Mouse (Mus musculus) kidney, embryonic 16.5 days (tissue): Measurements from ENCODE around the gene Txndc8. TPM values are rescaled to one million over a fixed set of nuclear protein-coding genes. Genes with fewer than 3 reads are reported as not detected.

Experiments used
- ATAC-seq: fragments of 200-750 bp; cut with Nextera tagmentation; 2 replicates; pipeline ENCODE4 v1.8.0; 2017; ENCODE audit warnings: moderate TSS enrichment; ENCODE audit not compliant: low FRiP score, low TSS enrichment
- H3K27ac ChIP-seq: fragments of 300-500 bp; sonication (generic); 2 replicates; pipeline ENCODE4 v1.5.1; 2014; ENCODE audit warnings: low read length
- H3K27me3 ChIP-seq: fragments of 300-500 bp; sonication (generic); 2 replicates; pipeline ENCODE4 v1.6.1; 2014; ENCODE audit warnings: low read length, control low read depth, mixed read lengths; ENCODE audit not compliant: insufficient read depth
- H3K36me3 ChIP-seq: fragments of 300-500 bp; sonication (generic); 2 replicates; pipeline ENCODE4 v1.6.1; 2014; ENCODE audit warnings: low read length, control low read depth, mixed read lengths; ENCODE audit not compliant: insufficient read depth
- H3K4me1 ChIP-seq: fragments of 300-500 bp; sonication (generic); 2 replicates; pipeline ENCODE4 v1.6.1; 2014; ENCODE audit warnings: low read length, control low read depth, mixed read lengths; ENCODE audit not compliant: insufficient read depth
- H3K4me2 ChIP-seq: fragments of 300-500 bp; sonication (generic); replicated peaks from 2 replicates; pipeline ENCODE4 v1.6.1; 2014; ENCODE audit warnings: low read depth, low read length
- H3K4me3 ChIP-seq: fragments of 300-500 bp; sonication (generic); 2 replicates; pipeline ENCODE4 v1.5.1; 2014; ENCODE audit warnings: mild to moderate bottlenecking, low read length
- H3K9ac ChIP-seq: fragments of 300-500 bp; sonication (generic); replicated peaks from 2 replicates; pipeline ENCODE4 v1.6.1; 2014; ENCODE audit warnings: low read length
- H3K9me3 ChIP-seq: fragments of 300-500 bp; sonication (generic); 2 replicates; pipeline ENCODE4 v1.6.1; 2016; ENCODE audit warnings: low read length, control low read depth
- WGBS: fragments of 180-500 bp; shearing (Covaris S2); extraction: QIAGEN DNeasy Blood & Tissue Kit; methylation state at CpG from one replicate; pipeline ENCODE4 v1.1.7; 2014; 5-methylcytosine and 5-hydroxymethylcytosine counted together
- polyA plus RNA-seq: library from polyadenylated mRNA; unstranded; fragments of >200 nt; fragmentation: Nextera tagmentation; extraction: Ambion mirVana; gene quantifications from 2 replicates; pipeline ENCODE4 v1.2.1, GENCODE M21; 2015

Txndc8 gene
- polyA plus RNA-seq, 1 experiment from 2014 or later, result not detected

DNA sequence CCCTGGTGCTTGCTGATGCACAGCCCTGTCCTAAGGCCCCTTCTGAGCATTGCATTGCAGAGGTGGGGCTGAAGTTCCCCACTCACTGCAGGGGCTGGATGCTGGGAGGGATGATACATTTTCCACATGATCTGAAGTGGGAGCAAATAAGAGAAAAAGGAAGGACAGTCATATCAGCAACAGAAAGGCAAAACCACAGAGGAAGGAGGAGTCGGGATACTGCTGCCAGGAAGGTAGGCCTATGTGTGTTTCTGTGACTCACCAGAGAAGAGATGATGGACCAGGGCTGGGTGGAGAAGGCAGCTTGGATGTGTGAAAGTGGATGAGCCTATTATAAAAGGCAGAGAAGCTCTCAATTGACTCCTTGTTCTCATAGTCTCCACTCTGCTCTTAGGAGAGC is 23.8 kb upstream of the Txndc8 start:
- Histone ChIP-seq H3K9ac (no peak overlapping the region), H3K4me3 (no peak overlapping the region)
- ATAC-seq, result no peak

DNA sequence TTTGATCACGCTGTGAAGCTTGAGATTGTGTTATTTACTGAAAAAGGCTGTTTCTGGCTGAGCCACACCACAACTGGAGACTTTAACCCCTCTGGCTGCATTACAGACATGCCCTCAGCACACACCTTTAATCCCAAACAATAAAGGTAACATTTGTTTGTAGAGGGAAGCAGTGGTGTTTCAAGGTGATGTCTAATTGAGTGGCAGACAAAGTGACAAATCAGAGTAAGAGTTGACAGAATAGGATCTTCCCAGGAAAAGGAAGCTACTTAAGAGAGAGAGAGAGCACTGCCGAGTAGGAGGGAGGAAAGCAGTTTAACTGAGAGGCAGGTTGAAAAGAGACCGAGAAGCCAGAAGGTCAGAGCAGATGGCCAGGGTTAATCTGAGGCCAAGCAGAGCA is 5.4 kb downstream of the Txndc8 start:
- H3K4me3 ChIP-seq, result no peak overlapping the region
- H3K27ac ChIP-seq, result no peak overlapping the region
- ATAC-seq, result no peak
- no peaks in the 10 kb centered on the region for H3K4me1 ChIP-seq
- no peaks in the 10 kb centered on the region for H3K9me3 ChIP-seq
- 60% methylated on average over 3 of the region's 3 CpGs for WGBS
- no peak overlapping the region for H3K9ac ChIP-seq
- H3K36me3 ChIP-seq, result no peaks in the 10 kb centered on the region
- no peaks in the 10 kb centered on the region for H3K27me3 ChIP-seq
- H3K4me2 ChIP-seq, result no peak overlapping the region

More for the DNA sequence above, 23.8 kb upstream of the Txndc8 start:
- WGBS, result 83% methylated on average over 1 of the region's 1 CpGs
- H3K4me1 ChIP-seq, result no peaks in the 10 kb centered on the region
- H3K4me2 ChIP-seq, result no peak overlapping the region
- H3K36me3 ChIP-seq, result no peaks in the 10 kb centered on the region
- no peaks in the 10 kb centered on the region for H3K27me3 ChIP-seq
- no peak overlapping the region for H3K27ac ChIP-seq
- H3K9me3 ChIP-seq, result peaks cover 7% of the 10 kb centered on the region; the same call in 1 of the 2 replicates

GRCm38 (mm10) chr4:57991425-57991824 is 17.5 kb downstream of the Txndc8 start:
- Histone ChIP-seq H3K27ac (no peak overlapping the region), H3K9ac (no peak overlapping the region), H3K27me3 (no peaks in the 10 kb centered on the region), H3K4me3 (no peak overlapping the region), H3K4me1 (no peaks in the 10 kb centered on the region), H3K9me3 (no peaks in the 10 kb centered on the region), H3K4me2 (no peak overlapping the region), H3K36me3 (no peaks in the 10 kb centered on the region)
- no peak for ATAC-seq
- WGBS, result 91% methylated on average over 1 of the region's 1 CpGs

GRCm38 (mm10) chr4:57974400-57975117 is 34.4 kb downstream of the Txndc8 start:
- H3K4me3 ChIP-seq, result no peak overlapping the region
- H3K27me3 ChIP-seq, result no peaks in the 10 kb centered on the region
- 90% methylated on average over 6 of the region's 6 CpGs for WGBS
- no peaks in the 10 kb centered on the region for H3K4me1 ChIP-seq
- ATAC-seq, result no peak
- H3K9me3 ChIP-seq, result no peaks in the 10 kb centered on the region
- no peak overlapping the region for H3K4me2 ChIP-seq
- no peaks in the 10 kb centered on the region for H3K36me3 ChIP-seq
- H3K27ac ChIP-seq, result no peak overlapping the region
- H3K9ac ChIP-seq, result no peak overlapping the region

DNA sequence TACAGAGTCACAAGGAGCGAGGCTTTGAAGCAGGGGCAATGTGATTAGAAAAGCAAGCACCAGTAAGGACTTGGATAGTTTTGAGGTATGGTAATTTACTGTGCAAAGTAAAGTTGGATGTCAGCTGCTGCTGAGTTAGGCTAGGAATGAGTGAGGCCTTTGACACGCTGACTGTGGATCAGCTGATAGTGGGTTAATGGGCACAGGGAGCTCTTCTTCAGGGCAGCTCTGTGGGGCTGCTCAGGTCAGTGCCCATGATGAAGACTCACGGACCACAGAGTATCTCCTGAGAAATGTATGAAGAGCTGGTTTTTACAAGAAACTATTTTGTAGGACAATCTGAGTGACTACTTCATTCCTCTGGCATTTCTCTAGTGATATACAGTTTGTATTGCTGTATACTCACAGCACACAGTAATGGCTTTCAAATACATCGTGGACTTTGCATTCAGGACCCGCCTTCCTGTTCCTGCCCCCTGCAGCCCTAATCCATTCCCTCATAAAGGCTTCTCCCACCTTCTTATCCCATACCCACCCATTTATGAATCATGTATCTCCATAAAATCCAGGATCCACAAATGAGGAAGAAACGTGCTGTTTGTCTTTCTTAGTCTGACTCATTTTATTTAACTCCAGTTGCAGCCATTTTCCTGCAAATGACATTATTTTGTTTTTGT is 35.2 kb downstream of the Txndc8 start:
- Histone ChIP-seq H3K9ac (no peak overlapping the region), H3K9me3 (no peaks in the 10 kb centered on the region), H3K4me2 (no peak overlapping the region), H3K27ac (no peak overlapping the region), H3K4me1 (no peaks in the 10 kb centered on the region), H3K4me3 (no peak overlapping the region), H3K36me3 (no peaks in the 10 kb centered on the region), H3K27me3 (no peaks in the 10 kb centered on the region)
- no peak for ATAC-seq
- WGBS, result 82% methylated on average over 6 of the region's 6 CpGs

- no peaks in the 10 kb centered on the region for H3K36me3 ChIP-seq
- no peaks in the 10 kb centered on the region for H3K27me3 ChIP-seq
- H3K27ac ChIP-seq, result no peak overlapping the region
- no peaks in the 10 kb centered on the region for H3K9me3 ChIP-seq
- no peaks in the 10 kb centered on the region for H3K4me1 ChIP-seq
- H3K4me2 ChIP-seq, result no peak overlapping the region
- no peak for ATAC-seq
- H3K9ac ChIP-seq, result no peak overlapping the region
- H3K4me3 ChIP-seq, result no peak overlapping the region
These were observed 38.6 kb downstream of the Txndc8 start for GRCm38 (mm10) chr4:57970285-57970684.

DNA sequence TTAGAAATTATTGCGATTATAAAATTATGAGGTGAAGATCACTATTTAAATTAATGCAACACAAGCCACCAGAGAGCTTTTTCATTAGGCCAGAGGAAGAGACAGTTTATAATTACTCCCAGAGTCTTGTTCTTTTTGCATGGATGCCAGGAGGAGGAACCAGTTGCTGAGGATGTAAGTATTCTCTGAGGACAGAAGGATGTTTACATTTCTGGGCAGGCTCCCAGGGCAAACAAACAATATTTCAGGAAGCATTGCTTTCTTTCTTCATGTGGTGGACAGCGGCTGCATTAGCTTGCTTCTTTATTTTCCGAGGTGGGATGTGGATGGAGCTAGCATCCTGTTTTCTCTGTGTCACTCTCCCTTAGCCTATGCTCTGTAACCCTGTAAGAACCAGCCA is 41.7 kb downstream of the Txndc8 start:
- whole genome bisulfite sequencing, result 53% methylated on average over 3 of the region's 3 CpGs
- Histone ChIP-seq H3K27me3 (no peaks in the 10 kb centered on the region), H3K9ac (no peak overlapping the region), H3K4me2 (no peak overlapping the region), H3K4me1 (no peaks in the 10 kb centered on the region), H3K9me3 (no peaks in the 10 kb centered on the region), H3K36me3 (no peaks in the 10 kb centered on the region), H3K27ac (no peak overlapping the region), H3K4me3 (no peak overlapping the region)
- no peak for ATAC-seq

DNA sequence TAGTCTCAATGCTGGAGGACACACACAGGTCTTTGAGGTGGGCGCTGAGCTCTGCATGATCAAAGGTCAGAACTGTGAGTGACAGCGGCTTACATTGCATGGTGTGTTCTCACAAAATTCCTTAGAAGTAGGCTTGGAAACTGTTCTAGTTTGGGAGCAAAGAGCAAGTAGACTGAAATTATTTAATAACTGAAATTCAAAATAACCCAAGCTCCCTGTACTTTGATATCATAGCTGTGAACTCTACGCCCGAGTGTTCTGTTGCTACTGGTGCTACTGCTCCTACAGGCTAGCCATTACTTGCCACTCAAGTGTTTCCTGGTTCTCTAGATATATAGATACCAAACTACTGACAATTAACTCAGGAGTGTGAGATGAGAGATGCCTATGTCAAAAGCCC is 43.4 kb downstream of the Txndc8 start:
- H3K4me2 ChIP-seq, result no peak overlapping the region
- H3K36me3 ChIP-seq, result no peaks in the 10 kb centered on the region
- no peaks in the 10 kb centered on the region for H3K9me3 ChIP-seq
- ATAC-seq, result no peak
- no peaks in the 10 kb centered on the region for H3K27me3 ChIP-seq
- H3K9ac ChIP-seq, result no peak overlapping the region
- H3K4me1 ChIP-seq, result no peaks in the 10 kb centered on the region
- WGBS, result 92% methylated on average over 4 of the region's 4 CpGs
- H3K4me3 ChIP-seq, result no peak overlapping the region
- H3K27ac ChIP-seq, result no peak overlapping the region

DNA sequence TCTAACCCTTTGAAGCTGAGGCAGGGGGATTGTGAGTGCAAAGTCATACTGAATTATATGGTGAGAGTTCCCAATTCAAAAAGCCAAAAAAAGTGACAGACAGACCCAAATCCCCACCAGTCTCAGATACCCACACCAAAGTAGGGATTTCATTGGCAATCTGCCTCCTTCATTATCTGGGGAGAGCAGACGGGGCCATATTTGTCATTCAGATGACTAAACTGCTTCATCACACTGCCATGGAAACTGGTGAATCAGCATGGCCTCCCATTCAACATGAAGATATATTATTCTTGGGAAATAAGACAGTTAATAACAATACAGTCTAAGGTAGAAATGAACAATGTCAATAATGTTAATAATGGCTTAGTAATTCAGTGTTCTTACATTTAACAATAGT is 44.8 kb downstream of the Txndc8 start:
- no peak for ATAC-seq
- H3K9me3 ChIP-seq, result no peaks in the 10 kb centered on the region

DNA sequence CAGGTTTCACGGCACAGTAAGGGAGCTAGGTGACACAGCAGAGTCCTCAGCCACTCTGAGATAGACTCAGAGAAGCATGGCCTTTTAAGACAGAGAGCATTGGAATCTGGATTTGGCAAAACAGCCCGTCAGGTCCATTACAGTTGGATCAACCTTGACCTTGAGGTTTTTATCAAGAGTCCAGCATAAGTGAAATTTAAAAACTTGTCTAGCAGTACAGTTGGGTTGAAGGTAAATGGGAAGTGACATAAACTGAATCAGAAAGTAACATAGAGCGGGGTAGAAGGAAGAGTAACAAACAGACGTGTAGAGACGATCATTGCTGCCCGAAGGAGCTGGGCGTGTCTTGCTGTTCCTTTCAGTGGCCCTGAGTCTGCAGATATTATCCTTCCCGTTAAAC is 49.9 kb downstream of the Txndc8 start:
- Histone ChIP-seq H3K9ac (no peak overlapping the region), H3K27ac (no peak overlapping the region), H3K4me3 (no peak overlapping the region), H3K36me3 (no peaks in the 10 kb centered on the region), H3K4me2 (no peak overlapping the region), H3K27me3 (0 out of 2 replicates have a peak, but pooled peaks cover 5% of the 10 kb centered on the region), H3K9me3 (no peaks in the 10 kb centered on the region), H3K4me1 (peaks cover 27% of the 10 kb centered on the region)
- 76% methylated on average over 8 of the region's 8 CpGs for WGBS
- no peak for ATAC-seq

More for the DNA sequence above, 44.8 kb downstream of the Txndc8 start:
- Histone ChIP-seq H3K36me3 (no peaks in the 10 kb centered on the region), H3K4me2 (no peak overlapping the region), H3K27me3 (no peaks in the 10 kb centered on the region), H3K4me3 (no peak overlapping the region), H3K27ac (no peak overlapping the region), H3K9ac (no peak overlapping the region), H3K4me1 (no peaks in the 10 kb centered on the region)
- 74% methylated on average over 1 of the region's 1 CpGs for WGBS
